Mouse (Mus musculus) limb, embryonic 11.5 days (tissue): ENCODE data around the gene Tspan33. TPM values are rescaled to one million over a fixed set of nuclear protein-coding genes. Genes with fewer than 3 reads are reported as not detected.

Source experiments
- ATAC-seq: fragments of 200-750 bp; cut with Nextera tagmentation; 2 replicates; pipeline ENCODE4 v1.8.0; 2017; ENCODE audit warnings: low read depth; ENCODE audit not compliant: insufficient number of reproducible peaks, low FRiP score, low TSS enrichment
- DNase-seq: peaks from one replicate; pipeline ENCODE4 v3.0.0-alpha.2; 2015; ENCODE audit warnings: low spot score
- H3K27ac ChIP-seq: fragments of 300-500 bp; sonication (generic); replicated peaks from 2 replicates; pipeline ENCODE4 v1.5.1; 2014; ENCODE audit warnings: low read depth, mild to moderate bottlenecking, low read length
- H3K27me3 ChIP-seq: fragments of 300-500 bp; sonication (generic); 2 replicates; pipeline ENCODE4 v1.6.1; 2014; ENCODE audit warnings: mild to moderate bottlenecking, low read length, mixed read lengths; ENCODE audit not compliant: control insufficient read depth, insufficient read depth
- H3K36me3 ChIP-seq: fragments of 300-500 bp; sonication (generic); 2 replicates; pipeline ENCODE4 v1.6.1; 2014; ENCODE audit warnings: mild to moderate bottlenecking, low read length, moderate library complexity, mixed read lengths; ENCODE audit not compliant: control insufficient read depth, insufficient read depth
- H3K4me1 ChIP-seq: fragments of 300-500 bp; sonication (generic); 2 replicates; pipeline ENCODE4 v1.6.1; 2014; ENCODE audit warnings: low read length, mixed read lengths; ENCODE audit not compliant: control insufficient read depth, insufficient read depth
- H3K4me2 ChIP-seq: fragments of 300-500 bp; sonication (generic); 2 replicates; pipeline ENCODE4 v1.6.1; 2014; ENCODE audit warnings: low read depth, mild to moderate bottlenecking, moderate library complexity; ENCODE audit not compliant: severe bottlenecking
- H3K4me3 ChIP-seq: fragments of 300-500 bp; sonication (generic); 2 replicates; pipeline ENCODE4 v1.5.1; 2014; ENCODE audit warnings: low read depth, low read length
- H3K9ac ChIP-seq: fragments of 300-500 bp; sonication (generic); 2 replicates; pipeline ENCODE4 v1.6.1; 2014; ENCODE audit warnings: mild to moderate bottlenecking, low read length
- H3K9me3 ChIP-seq: fragments of 300-500 bp; sonication (generic); 2 replicates; pipeline ENCODE4 v1.6.1; 2016; ENCODE audit warnings: low read length; ENCODE audit not compliant: control insufficient read depth
- WGBS: fragments of 180-500 bp; shearing (Covaris S2); extraction: QIAGEN DNeasy Blood & Tissue Kit; methylation state at CpG from one replicate; pipeline ENCODE4 v1.1.7; 2014; 5-methylcytosine and 5-hydroxymethylcytosine counted together
- polyA plus RNA-seq: library from polyadenylated mRNA; unstranded; fragments of >200 nt; fragmentation: Nextera tagmentation; extraction: Ambion mirVana; gene quantifications from 2 replicates; pipeline ENCODE4 v1.2.1, GENCODE M21; 2014

Tspan33 gene
- polyA plus RNA-seq, 1 experiment from 2014 or later: 3.1 TPM

DNA sequence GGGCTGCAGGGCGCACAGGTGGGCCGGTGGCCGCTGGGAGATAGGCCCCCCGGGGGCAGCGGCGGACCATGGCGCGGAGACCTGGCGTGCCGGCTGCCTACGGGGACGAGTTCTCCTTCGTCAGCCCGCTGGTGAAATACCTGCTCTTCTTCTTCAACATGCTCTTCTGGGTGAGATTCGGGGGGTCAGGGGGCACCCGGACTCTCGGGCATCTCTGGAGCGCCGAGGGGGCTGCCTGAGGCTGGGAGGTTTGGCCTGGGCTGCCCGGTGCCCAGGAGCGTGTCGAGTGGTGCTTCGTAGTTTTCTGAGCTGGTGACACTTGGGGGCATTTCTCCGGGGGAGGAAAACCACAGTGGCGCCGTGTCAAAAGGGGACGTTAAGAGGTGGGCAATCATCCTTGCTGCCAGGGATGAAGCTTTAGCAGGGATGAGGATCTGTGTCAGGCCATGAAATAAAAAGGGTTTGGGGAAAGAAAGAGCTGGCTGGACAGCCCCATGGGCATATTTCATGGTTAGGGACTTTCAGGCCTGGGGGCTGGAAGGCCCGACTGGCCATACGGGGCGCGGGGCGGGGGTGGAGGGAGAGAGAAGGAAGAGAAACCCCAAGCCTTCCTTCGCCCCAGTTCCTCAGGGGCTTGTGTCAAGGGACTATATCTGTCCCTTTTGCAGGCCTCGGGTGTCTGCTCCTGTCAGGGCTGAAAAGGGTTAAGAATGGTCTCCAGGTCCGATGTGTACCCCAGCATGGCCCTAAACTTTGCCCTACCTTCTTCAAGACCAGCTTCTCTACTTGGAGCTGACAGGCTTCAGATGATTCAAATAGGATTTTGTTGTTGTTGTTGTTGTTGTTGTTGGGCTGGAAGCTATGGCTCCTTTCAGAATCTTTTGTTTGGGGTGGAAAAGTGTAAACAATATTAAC is 610 bp downstream of the Tspan33 start:
- peak overlapping the region; percentile 73 for H3K9ac ChIP-seq
- peak; percentile 32; the same call in 1 of the 2 replicates for ATAC-seq
- 0 out of 2 replicates have a peak, but pooled peaks cover 4% of the 10 kb centered on the region for H3K4me1 ChIP-seq
- peak; percentile 58 for DNase-seq
- H3K4me3 ChIP-seq: peak overlapping the region; percentile 63
- H3K27ac ChIP-seq: no peak overlapping the region
- 4% methylated on average over 34 of the region's 35 CpGs for WGBS
- peak overlapping the region; percentile 97 for H3K4me2 ChIP-seq
- H3K36me3 ChIP-seq: no peaks in the 10 kb centered on the region
- peaks cover 4% of the 10 kb centered on the region for H3K27me3 ChIP-seq
- no peaks in the 10 kb centered on the region for H3K9me3 ChIP-seq

DNA sequence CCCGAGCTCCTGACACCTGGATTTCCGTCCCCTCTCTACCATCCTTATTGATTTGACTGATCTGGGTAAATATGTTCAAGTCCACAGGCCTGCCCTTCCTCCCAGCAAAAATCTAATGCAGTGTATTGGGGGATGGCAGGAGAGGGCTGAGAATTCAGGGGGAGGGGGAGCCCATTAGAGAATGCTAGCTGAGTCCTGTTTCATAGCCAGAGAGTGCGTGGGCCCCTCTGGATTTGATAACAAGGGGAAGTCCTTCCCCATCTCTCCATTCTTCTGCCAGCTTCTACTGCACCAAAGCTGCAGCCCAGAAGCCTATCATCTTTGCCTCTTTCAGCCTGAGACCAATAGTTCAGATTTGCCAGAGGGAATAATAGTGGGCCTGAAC is 1.3 kb downstream of the Tspan33 start:
- Histone ChIP-seq H3K9me3 (no peaks in the 10 kb centered on the region), H3K4me1 (0 out of 2 replicates have a peak, but pooled peaks cover 4% of the 10 kb centered on the region), H3K27me3 (peaks cover 4% of the 10 kb centered on the region), H3K9ac (no peak overlapping the region), H3K36me3 (no peaks in the 10 kb centered on the region), H3K27ac (no peak overlapping the region), H3K4me3 (no peak overlapping the region), H3K4me2 (no peak overlapping the region)
- WGBS: 60% methylated on average over 3 of the region's 3 CpGs
- no peak for DNase-seq
- ATAC-seq: no peak

DNA sequence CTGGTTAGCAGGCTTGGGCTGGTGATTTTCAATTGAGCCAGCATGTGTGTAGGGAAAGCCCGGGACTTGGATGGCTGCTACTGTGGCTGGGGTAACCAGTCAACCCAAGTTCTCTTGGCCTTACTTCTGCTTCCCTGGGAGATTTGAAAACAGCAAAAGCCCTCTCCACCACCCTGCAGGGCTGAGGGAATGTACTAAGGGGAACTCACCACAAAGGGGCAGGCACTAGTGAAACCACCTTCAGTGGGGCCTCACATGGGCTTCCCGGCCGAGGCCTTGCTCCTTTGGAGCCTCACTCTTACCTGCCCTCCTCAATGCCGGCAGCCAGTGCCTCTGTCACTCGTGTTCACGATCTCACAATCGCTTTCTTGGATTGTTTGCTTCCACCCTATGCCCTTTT is 2.0 kb downstream of the Tspan33 start:
- DNase-seq (no peak), ATAC-seq (no peak)
- H3K27ac ChIP-seq: no peak overlapping the region
- WGBS: 81% methylated on average over 7 of the region's 7 CpGs
- peaks cover 4% of the 10 kb centered on the region for H3K27me3 ChIP-seq
- H3K4me1 ChIP-seq: 0 out of 2 replicates have a peak, but pooled peaks cover 4% of the 10 kb centered on the region
- H3K4me2 ChIP-seq: no peak overlapping the region
- H3K9ac ChIP-seq: no peak overlapping the region
- H3K9me3 ChIP-seq: no peaks in the 10 kb centered on the region
- no peak overlapping the region for H3K4me3 ChIP-seq
- no peaks in the 10 kb centered on the region for H3K36me3 ChIP-seq

DNA sequence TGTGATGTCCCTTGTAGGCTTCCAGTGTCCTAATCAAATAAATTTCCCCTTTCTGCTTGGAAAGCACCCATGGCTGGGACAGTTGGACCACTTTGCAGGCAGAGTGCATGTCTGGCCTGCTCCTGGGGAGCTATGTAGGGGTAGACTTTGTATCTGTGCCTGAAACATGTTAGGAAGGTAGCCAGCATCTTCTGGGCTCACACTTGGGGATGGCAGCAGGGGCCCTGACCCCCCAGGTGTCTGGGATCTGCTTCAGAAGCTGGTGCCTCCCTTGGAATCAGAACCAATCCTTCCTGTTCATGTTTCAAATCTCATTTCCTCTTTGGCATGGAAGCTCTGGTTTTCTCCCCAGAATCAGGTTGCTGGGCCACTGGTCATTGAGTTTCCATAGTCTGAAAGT is 3.1 kb downstream of the Tspan33 start:
- H3K27me3 ChIP-seq: peaks cover 4% of the 10 kb centered on the region
- H3K36me3 ChIP-seq: no peaks in the 10 kb centered on the region
- H3K27ac ChIP-seq: no peak overlapping the region
- 0 out of 2 replicates have a peak, but pooled peaks cover 4% of the 10 kb centered on the region for H3K4me1 ChIP-seq
- ATAC-seq (no peak), DNase-seq (no peak)
- H3K4me2 ChIP-seq: no peak overlapping the region
- no peak overlapping the region for H3K9ac ChIP-seq
- no peaks in the 10 kb centered on the region for H3K9me3 ChIP-seq
- H3K4me3 ChIP-seq: no peak overlapping the region

DNA sequence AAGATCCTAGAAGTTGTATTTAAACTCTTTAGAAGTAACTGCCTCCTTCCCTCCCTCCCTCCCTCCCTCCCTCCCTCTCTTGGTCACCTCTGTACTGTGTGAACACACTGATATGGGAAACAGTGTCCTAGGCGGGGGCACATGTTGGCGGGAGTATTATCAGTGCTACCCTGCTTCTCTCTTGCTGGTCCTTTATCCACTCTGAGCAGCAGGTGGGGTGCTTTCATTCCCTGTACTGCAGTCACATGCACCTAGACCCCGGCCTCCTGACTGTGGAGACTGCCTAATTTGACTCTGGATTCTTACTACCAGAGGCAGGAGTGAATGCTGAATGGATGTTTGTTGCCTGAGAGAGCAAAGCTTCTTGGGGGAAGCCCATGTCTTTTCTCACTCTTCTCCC is 3.5 kb downstream of the Tspan33 start:
- DNase-seq (no peak), ATAC-seq (no peak)
- H3K4me3 ChIP-seq: no peak overlapping the region
- WGBS: 53% methylated on average over 3 of the region's 3 CpGs
- H3K9ac ChIP-seq: no peak overlapping the region
- H3K9me3 ChIP-seq: no peaks in the 10 kb centered on the region
- peaks cover 4% of the 10 kb centered on the region for H3K27me3 ChIP-seq
- H3K4me2 ChIP-seq: no peak overlapping the region
- no peaks in the 10 kb centered on the region for H3K36me3 ChIP-seq
- 0 out of 2 replicates have a peak, but pooled peaks cover 4% of the 10 kb centered on the region for H3K4me1 ChIP-seq
- no peak overlapping the region for H3K27ac ChIP-seq

DNA sequence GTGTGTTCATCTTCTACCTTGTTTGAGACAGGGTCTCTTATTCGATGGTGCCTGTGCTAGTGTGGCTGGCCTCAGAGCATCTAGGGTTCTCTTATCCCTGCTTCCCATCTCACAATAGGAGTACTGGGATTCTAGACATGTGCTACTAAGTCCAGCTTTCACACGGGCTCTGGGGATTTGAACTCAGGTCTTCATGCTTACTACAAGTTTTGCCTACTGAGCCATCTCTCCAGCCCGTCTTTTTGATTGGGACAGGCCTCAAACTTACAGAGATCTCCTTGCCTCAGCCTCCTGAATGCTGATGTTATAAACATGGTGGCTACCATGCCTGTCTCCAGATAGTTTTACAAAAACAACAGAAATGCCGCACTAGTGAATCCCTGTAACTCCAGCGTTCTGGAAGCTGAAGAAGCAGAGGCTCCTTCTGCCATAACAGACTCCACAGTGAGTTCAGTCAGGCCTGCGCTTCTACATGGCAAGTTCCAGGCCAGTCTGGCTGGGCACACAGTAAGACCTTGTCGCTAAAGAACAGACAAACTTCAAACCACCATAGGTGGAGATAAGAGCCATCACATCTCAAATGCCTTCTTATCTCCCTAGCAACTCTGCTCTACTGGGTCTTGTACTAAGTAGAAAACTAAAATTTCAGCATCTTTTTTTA is 5.2 kb downstream of the Tspan33 start:
- no peaks in the 10 kb centered on the region; the same call in 1 of the 2 replicates for H3K27me3 ChIP-seq
- H3K9me3 ChIP-seq: no peaks in the 10 kb centered on the region
- no peak overlapping the region for H3K4me3 ChIP-seq
- no peaks in the 10 kb centered on the region for H3K36me3 ChIP-seq
- WGBS: 86% methylated on average over 7 of the region's 7 CpGs
- H3K27ac ChIP-seq: no peak overlapping the region
- H3K9ac ChIP-seq: no peak overlapping the region
- 0 out of 2 replicates have a peak, but pooled peaks cover 4% of the 10 kb centered on the region for H3K4me1 ChIP-seq
- ATAC-seq (no peak), DNase-seq (no peak)
- H3K4me2 ChIP-seq: no peak overlapping the region

DNA sequence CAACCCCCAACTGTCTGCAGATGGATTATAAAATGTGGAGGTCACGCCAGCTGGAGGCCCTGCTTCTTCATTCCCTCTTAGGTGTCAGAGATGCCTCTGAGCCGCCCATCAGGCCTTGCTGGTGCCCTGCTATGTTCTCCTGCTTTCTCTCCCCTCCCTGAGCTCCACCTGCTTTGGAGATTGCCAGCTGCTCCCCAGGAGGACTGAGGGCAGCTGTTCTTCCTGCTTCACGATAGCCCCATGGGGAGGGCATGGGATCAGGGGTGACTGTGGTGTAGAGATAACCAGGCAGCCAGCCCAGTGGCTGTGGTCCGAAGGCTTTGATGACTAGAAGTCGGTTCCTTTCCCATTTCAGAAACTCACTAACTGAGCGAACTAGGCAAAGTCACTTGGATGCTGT is 7.0 kb downstream of the Tspan33 start:
- no peak overlapping the region for H3K4me3 ChIP-seq
- H3K4me1 ChIP-seq: no peaks in the 10 kb centered on the region
- no peaks in the 10 kb centered on the region for H3K9me3 ChIP-seq
- 60% methylated on average over 6 of the region's 6 CpGs for WGBS
- no peak overlapping the region for H3K4me2 ChIP-seq
- no peak overlapping the region for H3K9ac ChIP-seq
- DNase-seq: no peak
- H3K27me3 ChIP-seq: no peaks in the 10 kb centered on the region
- no peak for ATAC-seq
- H3K27ac ChIP-seq: no peak overlapping the region
- no peaks in the 10 kb centered on the region for H3K36me3 ChIP-seq

DNA sequence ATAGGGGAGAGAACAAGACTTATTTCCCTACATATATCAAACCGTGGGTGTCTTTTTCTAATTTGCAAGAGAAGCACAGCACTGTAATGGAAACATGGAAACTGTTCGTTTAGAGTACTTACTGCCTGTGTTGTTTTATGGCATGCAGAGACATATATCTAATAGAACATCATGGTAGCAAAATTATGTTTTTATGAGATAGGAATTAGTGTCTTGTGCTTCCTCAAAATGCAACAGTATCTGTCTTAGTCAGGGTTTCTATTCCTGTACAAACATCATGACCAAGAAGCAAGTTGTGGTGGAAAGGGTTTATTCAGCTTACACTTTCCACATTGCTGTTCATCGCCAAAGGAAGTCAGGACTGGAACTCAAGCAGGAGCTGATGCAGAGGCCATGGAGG is 8.1 kb downstream of the Tspan33 start:
- H3K27me3 ChIP-seq: no peaks in the 10 kb centered on the region
- H3K4me1 ChIP-seq: no peaks in the 10 kb centered on the region
- ATAC-seq: no peak
- no peak overlapping the region for H3K27ac ChIP-seq
- H3K9ac ChIP-seq: no peak overlapping the region
- no peaks in the 10 kb centered on the region for H3K36me3 ChIP-seq
- H3K9me3 ChIP-seq: no peaks in the 10 kb centered on the region
- H3K4me2 ChIP-seq: no peak overlapping the region
- WGBS: 90% methylated on average over 3 of the region's 3 CpGs
- DNase-seq: no peak
- H3K4me3 ChIP-seq: no peak overlapping the region
